28 mouse cellular contexts compared by ENCODE assay signal in the genomic region with DNA sequence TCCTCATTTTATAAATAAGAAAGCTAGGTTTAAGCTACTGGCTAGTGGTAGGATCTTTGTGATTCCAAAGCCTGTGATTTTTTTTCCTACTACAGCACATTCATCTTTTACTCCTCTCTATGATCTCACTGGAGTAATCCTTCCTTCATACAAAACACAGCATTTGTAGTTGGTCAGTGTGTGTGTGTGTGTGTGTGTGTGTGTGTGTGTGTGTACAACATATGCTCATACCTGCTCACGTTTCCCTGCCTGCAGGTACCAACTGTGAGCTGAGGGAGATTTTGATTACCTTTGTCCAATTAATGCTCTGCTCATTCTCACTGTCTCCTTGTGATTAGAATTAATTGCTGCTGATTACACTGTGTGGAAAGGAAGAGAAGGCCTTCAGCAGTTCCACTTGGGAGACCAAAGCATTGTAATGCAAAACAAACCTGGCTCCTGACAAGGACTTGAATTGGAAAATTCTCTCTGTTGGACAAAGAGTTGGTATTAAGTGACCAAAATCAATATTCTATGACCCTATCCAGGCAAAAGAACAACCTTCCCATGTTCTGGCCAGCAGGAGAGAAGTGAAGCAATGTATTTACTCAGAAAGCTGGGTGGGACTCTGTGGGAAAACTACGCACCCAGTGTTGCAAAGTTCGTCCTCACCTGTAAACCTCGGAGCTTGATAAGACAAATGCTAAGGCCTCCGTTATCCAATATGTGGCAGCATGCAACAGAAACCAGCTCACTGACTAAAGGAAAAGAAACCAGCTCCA.
DNase-seq lines count a peak whose midpoint lies in the region; ATAC-seq and TF ChIP-seq lines count a peak whose summit lies in the region.
"Had no signal": no experiment of that assay in that cellular context is flagged by ENCODE, and none has a peak within 500 bp of the region (broad histone marks: within the 10 kb centered on the region; RNA-seq: fewer than 3 reads in every experiment).

No protein-coding gene starts in this region.

- H3K4me1 ChIP-seq in hindbrain, embryonic 13.5 days (replicated peaks): no peaks in the 10 kb centered on the region
- H3K4me1 ChIP-seq in hindbrain, embryonic 11.5 days (replicated peaks; ENCODE audit: control insufficient read depth, insufficient read depth, low read length): no peaks in the 10 kb centered on the region
- no peaks in the 10 kb centered on the region for H3K4me1 ChIP-seq in liver, embryonic 16.5 days (ENCODE audit: control insufficient read depth, low read depth, low read length)
- no peaks in the 10 kb centered on the region for H3K4me1 ChIP-seq in liver, embryonic 11.5 days (replicated peaks; ENCODE audit: control insufficient read depth, insufficient read depth, low read length)
- peaks cover 5% of the 10 kb centered on the region for H3K4me1 ChIP-seq in midbrain, embryonic 16.5 days (ENCODE audit: control insufficient read depth, insufficient read depth, low read length)
- H3K4me1 ChIP-seq: heart, embryonic 10.5 days; heart, embryonic 15.5 days; limb, embryonic 13.5 days; liver, embryonic 15.5 days; neural tube, embryonic 13.5 days; stomach, embryonic 15.5 days had no signal

- peak; percentile 61; the same call in 1 of the 2 replicates for ATAC-seq in hindbrain, embryonic 13.5 days (ENCODE audit: low FRiP score)
- no peak for ATAC-seq in hindbrain, embryonic 11.5 days (ENCODE audit: low FRiP score)
- ATAC-seq in liver, embryonic 16.5 days (ENCODE audit: low read depth): peak; percentile 60; the same call in 1 of the 2 replicates
- no peak for ATAC-seq in liver, embryonic 11.5 days (replicated peaks; ENCODE audit: low FRiP score)
- ATAC-seq in midbrain, embryonic 16.5 days: peak; percentile 74
- ATAC-seq: forebrain, embryonic 14.5 days had no signal

- WGBS in hindbrain, embryonic 13.5 days: 87% methylated on average over 5 of the region's 5 CpGs
- 88% methylated on average over 5 of the region's 5 CpGs for WGBS in hindbrain, embryonic 11.5 days
- WGBS in liver, embryonic 16.5 days (ENCODE audit: insufficient replicate concordance): 62% methylated on average over 5 of the region's 5 CpGs
- 72% methylated on average over 5 of the region's 5 CpGs for WGBS in liver, embryonic 11.5 days
- WGBS in midbrain, embryonic 16.5 days: 79% methylated on average over 5 of the region's 5 CpGs

- DNase-seq in hindbrain, embryonic 11.5 days (ENCODE audit: low spot score): no peak
- DNase-seq in liver, embryonic 11.5 days (ENCODE audit: low spot score): no peak
- peak; percentile 54 for DNase-seq in brain, embryonic 14.5 days (ENCODE audit: low read depth)
- DNase-seq in thymus, adult 18-20 months: no peak
- DNase-seq: adrenal gland, adult 8-10 months; cerebellum, adult 8-10 months; cerebellum, postnatal 36 days; gastrocnemius, postnatal 14 days; heart, postnatal 36 days; kidney, adult 8-10 months; kidney, postnatal 4 days; lung, postnatal 36 days; retina, postnatal 1 day; right cerebral cortex, postnatal 25 days; thymus, postnatal 25 days had no signal

- H3K4me2 ChIP-seq in hindbrain, embryonic 13.5 days: no peak overlapping the region
- H3K4me2 ChIP-seq in hindbrain, embryonic 11.5 days (replicated peaks; ENCODE audit: low read depth, low read length): no peak overlapping the region
- H3K4me2 ChIP-seq in liver, embryonic 16.5 days (ENCODE audit: low read depth, low read length): no peak overlapping the region
- H3K4me2 ChIP-seq in liver, embryonic 11.5 days: no peak overlapping the region
- H3K4me2 ChIP-seq in midbrain, embryonic 16.5 days (ENCODE audit: low read length): no peak overlapping the region
- H3K4me2 ChIP-seq: embryonic facial prominence, embryonic 12.5 days; heart, embryonic 15.5 days; limb, embryonic 13.5 days; liver, embryonic 15.5 days; neural tube, embryonic 13.5 days; stomach, embryonic 15.5 days had no signal

- no peaks in the 10 kb centered on the region for H3K36me3 ChIP-seq in hindbrain, embryonic 13.5 days
- no peaks in the 10 kb centered on the region for H3K36me3 ChIP-seq in hindbrain, embryonic 11.5 days (ENCODE audit: control insufficient read depth, insufficient read depth, low read length)
- no peaks in the 10 kb centered on the region for H3K36me3 ChIP-seq in liver, embryonic 16.5 days (ENCODE audit: control insufficient read depth, insufficient read depth)
- no peaks in the 10 kb centered on the region for H3K36me3 ChIP-seq in liver, embryonic 11.5 days (ENCODE audit: control insufficient read depth, insufficient read depth, low read length)
- no peaks in the 10 kb centered on the region for H3K36me3 ChIP-seq in midbrain, embryonic 16.5 days (ENCODE audit: control insufficient read depth, insufficient read depth, low read length)
- H3K36me3 ChIP-seq: embryonic facial prominence, embryonic 12.5 days; G1E; heart, embryonic 10.5 days; heart, embryonic 15.5 days; limb, embryonic 13.5 days; liver, embryonic 15.5 days; neural tube, embryonic 13.5 days; stomach, embryonic 15.5 days had no signal

- 0 out of 2 replicates have a peak overlapping the region, but pooled peaks have one; percentile 40 for H3K27ac ChIP-seq in hindbrain, embryonic 13.5 days
- H3K27ac ChIP-seq in hindbrain, embryonic 11.5 days (ENCODE audit: low read depth, low read length): no peak overlapping the region
- H3K27ac ChIP-seq in liver, embryonic 16.5 days (ENCODE audit: low read length): no peak overlapping the region
- no peak overlapping the region for H3K27ac ChIP-seq in liver, embryonic 11.5 days (ENCODE audit: low read depth, low read length)
- no peak overlapping the region for H3K27ac ChIP-seq in midbrain, embryonic 16.5 days (ENCODE audit: low read length)
- H3K27ac ChIP-seq: embryonic facial prominence, embryonic 12.5 days; heart, embryonic 10.5 days; heart, embryonic 15.5 days; kidney, postnatal 0 days; limb, embryonic 13.5 days; liver, embryonic 15.5 days; neural tube, embryonic 13.5 days; stomach, embryonic 15.5 days had no signal

- TF ChIP-seq POLR2A in brain, embryonic 14.5 days (IDR thresholded peaks at IDR 0.05; ENCODE audit: borderline replicate concordance, extremely low read depth, insufficient read depth, insufficient read length, poor library complexity, severe bottlenecking): no peak

- TF ChIP-seq CTCF in brain, embryonic 14.5 days (IDR thresholded peaks at IDR 0.05; ENCODE audit: borderline replicate concordance, extremely low read depth, insufficient read depth, insufficient read length): no peak

- H3K9me3 ChIP-seq in hindbrain, embryonic 13.5 days: no peaks in the 10 kb centered on the region
- H3K9me3 ChIP-seq in hindbrain, embryonic 11.5 days (ENCODE audit: control insufficient read depth, low read length): no peaks in the 10 kb centered on the region
- H3K9me3 ChIP-seq in liver, embryonic 16.5 days (replicated peaks; ENCODE audit: control insufficient read depth, low read length): no peaks in the 10 kb centered on the region
- no peaks in the 10 kb centered on the region for H3K9me3 ChIP-seq in liver, embryonic 11.5 days (ENCODE audit: control insufficient read depth, low read length)
- no peaks in the 10 kb centered on the region for H3K9me3 ChIP-seq in midbrain, embryonic 16.5 days (replicated peaks; ENCODE audit: control insufficient read depth, low read length, poor library complexity, severe bottlenecking)
- H3K9me3 ChIP-seq: embryonic facial prominence, embryonic 12.5 days; G1E; heart, embryonic 10.5 days; heart, embryonic 15.5 days; limb, embryonic 13.5 days; liver, embryonic 15.5 days; neural tube, embryonic 13.5 days; stomach, embryonic 15.5 days had no signal

- H3K27me3 ChIP-seq in hindbrain, embryonic 13.5 days: no peaks in the 10 kb centered on the region
- no peaks in the 10 kb centered on the region for H3K27me3 ChIP-seq in hindbrain, embryonic 11.5 days (ENCODE audit: control insufficient read depth, insufficient read depth, low read length)
- no peaks in the 10 kb centered on the region for H3K27me3 ChIP-seq in liver, embryonic 16.5 days (ENCODE audit: control insufficient read depth, insufficient read depth, low read depth, low read length)
- no peaks in the 10 kb centered on the region for H3K27me3 ChIP-seq in liver, embryonic 11.5 days (replicated peaks; ENCODE audit: control insufficient read depth, insufficient read depth, low read length)
- H3K27me3 ChIP-seq in midbrain, embryonic 16.5 days (ENCODE audit: control insufficient read depth, insufficient read depth, low read depth, low read length): no peaks in the 10 kb centered on the region
- H3K27me3 ChIP-seq: embryonic facial prominence, embryonic 12.5 days; heart, embryonic 15.5 days; limb, embryonic 13.5 days; liver, embryonic 15.5 days; neural tube, embryonic 13.5 days; stomach, embryonic 15.5 days had no signal

- no peak overlapping the region for H3K9ac ChIP-seq in hindbrain, embryonic 13.5 days
- no peak overlapping the region for H3K9ac ChIP-seq in hindbrain, embryonic 11.5 days (ENCODE audit: low read depth, low read length)
- no peak overlapping the region for H3K9ac ChIP-seq in liver, embryonic 16.5 days (ENCODE audit: low read depth, low read length)
- H3K9ac ChIP-seq in liver, embryonic 11.5 days (ENCODE audit: low read depth, low read length): no peak overlapping the region
- no peak overlapping the region for H3K9ac ChIP-seq in midbrain, embryonic 16.5 days (ENCODE audit: low read depth, low read length)
- H3K9ac ChIP-seq: embryonic facial prominence, embryonic 12.5 days; heart, embryonic 15.5 days; limb, embryonic 13.5 days; liver, embryonic 15.5 days; neural tube, embryonic 13.5 days; stomach, embryonic 15.5 days had no signal

- H3K4me3 ChIP-seq in hindbrain, embryonic 13.5 days: no peak overlapping the region
- no peak overlapping the region for H3K4me3 ChIP-seq in hindbrain, embryonic 11.5 days (ENCODE audit: low read depth, low read length)
- no peak overlapping the region for H3K4me3 ChIP-seq in liver, embryonic 16.5 days (ENCODE audit: low read depth, low read length)
- no peak overlapping the region for H3K4me3 ChIP-seq in liver, embryonic 11.5 days (ENCODE audit: low read depth, low read length)
- no peak overlapping the region for H3K4me3 ChIP-seq in midbrain, embryonic 16.5 days (ENCODE audit: low read depth, low read length)
- H3K4me3 ChIP-seq: embryonic facial prominence, embryonic 12.5 days; heart, embryonic 10.5 days; heart, embryonic 15.5 days; limb, embryonic 13.5 days; liver, embryonic 15.5 days; neural tube, embryonic 13.5 days; stomach, embryonic 15.5 days had no signal

Comparison
In these comparisons a context has a peak if more than half of its experiments do, and no peak if none do; other contexts are left out.
1. ATAC-seq: peak in hindbrain, embryonic 13.5 days (single experiment), liver, embryonic 16.5 days (single experiment) and midbrain, embryonic 16.5 days (single experiment); none in hindbrain, embryonic 11.5 days (single experiment) and liver, embryonic 11.5 days (single experiment).